Mouse (Mus musculus): ENCODE measurements at regions not wholly inside any gene's neighbourhood (a gene's known extent, or its start where the extent isn't known, plus 50 kb on each side); places are given as distances from the start of the nearest gene placed in this dataset.

DNA sequence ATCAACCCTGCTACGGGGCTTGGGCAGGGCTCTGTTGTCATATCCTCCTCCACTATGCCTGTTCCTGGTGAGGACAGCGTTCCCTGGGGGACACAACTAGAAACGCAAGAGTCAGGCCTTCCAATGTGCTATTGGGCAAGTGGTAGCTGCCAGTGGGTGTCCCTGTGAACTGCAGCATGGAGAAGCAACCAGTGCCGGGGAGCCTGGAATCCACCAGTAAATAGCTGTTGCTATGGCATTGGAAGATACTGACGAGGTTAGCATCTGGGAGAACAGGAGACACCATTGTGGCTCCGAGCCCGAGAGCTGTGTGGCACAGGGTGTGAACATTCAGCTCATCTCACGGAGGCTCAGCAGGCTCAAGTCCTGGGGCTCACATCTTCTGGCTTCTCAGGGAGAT lies 414.0 kb downstream of the Zfp536 start:
- TF ChIP-seq POLR2A (IDR thresholded peaks at IDR 0.05; ENCODE audit: low read depth, low read length) (no peak), CTCF (conservative IDR thresholded peaks at IDR 0.05; ENCODE audit: insufficient read depth, insufficient read length, low read depth, low read length) (no peak)

All from kidney, adult 2 months (tissue).